Mouse (Mus musculus) megakaryocyte, embryonic 14.5 days (primary cell): ENCODE measurements around the gene Ankrd65.

Source experiments
- FLI1 ChIP-seq: IDR thresholded peaks from 2 replicates; pipeline ENCODE4 v1.6.1; 2012; ENCODE audit warnings: low read length, inconsistent platforms, mixed read lengths
- GATA1 ChIP-seq: IDR thresholded peaks from 3 replicates; pipeline ENCODE4 v1.6.1; 2012; ENCODE audit warnings: mixed read lengths, low read length, inconsistent platforms, borderline replicate concordance

GRCm38 (mm10) chr4:155784081-155784701 lies 6.0 kb upstream of the Ankrd65 start:
- TF ChIP-seq GATA1: no peak
- no peak for TF ChIP-seq FLI1
